ENCODE assay signal across 10 mouse cellular contexts in genomic region chr5:118318883-118319282, GRCm38 (mm10).
DNase-seq lines count a peak whose midpoint lies in the region; ATAC-seq lines count a peak whose summit lies in the region.
"Had no signal": no experiment of that assay in that cellular context is flagged by ENCODE, and none has a peak within 500 bp of the region (broad histone marks: within the 10 kb centered on the region; RNA-seq: fewer than 3 reads in every experiment).

No protein-coding gene starts in this region.

- peaks cover 7% of the 10 kb centered on the region for H3K4me1 ChIP-seq in intestine, embryonic 15.5 days (replicated peaks)
- peaks cover 9% of the 10 kb centered on the region for H3K4me1 ChIP-seq in intestine, embryonic 16.5 days (ENCODE audit: control insufficient read depth, insufficient read depth, low read length)
- H3K4me1 ChIP-seq in limb, embryonic 10.5 days = peaks cover 39% of the 10 kb centered on the region

- ATAC-seq in intestine, embryonic 15.5 days = no peak
- no peak for ATAC-seq in intestine, embryonic 16.5 days
- ATAC-seq: liver, embryonic 12.5 days had no signal

- no peak overlapping the region for H3K27ac ChIP-seq in intestine, embryonic 15.5 days
- no peak overlapping the region for H3K27ac ChIP-seq in intestine, embryonic 16.5 days (ENCODE audit: low read length)
- H3K27ac ChIP-seq in limb, embryonic 10.5 days = peak overlapping the region; percentile 42
- H3K27ac ChIP-seq: liver, embryonic 12.5 days had no signal

- peak; percentile 30 for DNase-seq in cerebellum, adult 11 months
- no peak for DNase-seq in cerebellum, adult 9-10 months
- peak; percentile 29 to 33 for DNase-seq in cerebellum, adult 18-20 months
- DNase-seq in limb, embryonic 10.5 days (ENCODE audit: low spot score) = no peak
- no peak for DNase-seq in B cell, adult 2 months
- DNase-seq in gastrocnemius, adult 8-10 months (ENCODE audit: low spot score in 2 of 2) = no peak
- DNase-seq: heart, postnatal 4 days had no signal

- H3K27me3 ChIP-seq in intestine, embryonic 15.5 days (replicated peaks) = peaks cover 3% of the 10 kb centered on the region
- H3K27me3 ChIP-seq in intestine, embryonic 16.5 days (replicated peaks; ENCODE audit: control insufficient read depth, insufficient read depth, low read length) = peaks cover 8% of the 10 kb centered on the region; the same call in 1 of the 2 replicates
- H3K27me3 ChIP-seq in limb, embryonic 10.5 days (ENCODE audit: low read depth, poor library complexity, severe bottlenecking) = peaks cover 45% of the 10 kb centered on the region

- H3K4me2 ChIP-seq in intestine, embryonic 15.5 days (replicated peaks) = peak overlapping the region; percentile 26
- H3K4me2 ChIP-seq in intestine, embryonic 16.5 days (ENCODE audit: low read depth, low read length) = no peak overlapping the region
- H3K4me2 ChIP-seq: liver, embryonic 12.5 days had no signal

- no peaks in the 10 kb centered on the region for H3K9me3 ChIP-seq in intestine, embryonic 15.5 days
- no peaks in the 10 kb centered on the region for H3K9me3 ChIP-seq in intestine, embryonic 16.5 days (ENCODE audit: control insufficient read depth, low read length)
- H3K9me3 ChIP-seq in limb, embryonic 10.5 days (replicated peaks) = no peaks in the 10 kb centered on the region
- H3K9me3 ChIP-seq: liver, embryonic 12.5 days had no signal

- no peak overlapping the region for H3K9ac ChIP-seq in intestine, embryonic 15.5 days
- no peak overlapping the region for H3K9ac ChIP-seq in intestine, embryonic 16.5 days (ENCODE audit: low read depth, low read length)
- H3K9ac ChIP-seq: liver, embryonic 12.5 days had no signal

- H3K4me3 ChIP-seq in intestine, embryonic 15.5 days (replicated peaks) = no peak overlapping the region
- no peak overlapping the region for H3K4me3 ChIP-seq in intestine, embryonic 16.5 days (ENCODE audit: low read length)
- H3K4me3 ChIP-seq in limb, embryonic 10.5 days = 0 out of 2 replicates have a peak overlapping the region, but pooled peaks have one; percentile 4
- H3K4me3 ChIP-seq: liver, embryonic 12.5 days had no signal

- no peaks in the 10 kb centered on the region for H3K36me3 ChIP-seq in intestine, embryonic 15.5 days
- H3K36me3 ChIP-seq in intestine, embryonic 16.5 days (ENCODE audit: control insufficient read depth, insufficient read depth, low read length) = no peaks in the 10 kb centered on the region
- no peaks in the 10 kb centered on the region for H3K36me3 ChIP-seq in limb, embryonic 10.5 days
- H3K36me3 ChIP-seq: liver, embryonic 12.5 days had no signal

- WGBS in intestine, embryonic 15.5 days = 12% methylated on average over 15 of the region's 15 CpGs
- WGBS in intestine, embryonic 16.5 days = 11% methylated on average over 15 of the region's 15 CpGs
- 8% methylated on average over 15 of the region's 15 CpGs for WGBS in limb, embryonic 10.5 days

Comparison
In these comparisons a context has a peak if more than half of its experiments do, and no peak if none do; other contexts are left out.
1. DNase-seq: peak in cerebellum, adult 11 months (single experiment) and cerebellum, adult 18-20 months (2 of 2); none in cerebellum, adult 9-10 months (single experiment), limb, embryonic 10.5 days (single experiment), B cell, adult 2 months (0 of 2) and gastrocnemius, adult 8-10 months (0 of 2).